Mouse (Mus musculus) retina, postnatal 1 day (tissue): ENCODE measurements around the gene Tm2d3.

Experiments
- DNase-seq: peaks from one replicate; pipeline ENCODE4 v3.0.0-alpha.2; 2012

The Tm2d3 gene

GRCm38 (mm10) chr7:65708506-65708905 lies 17.5 kb downstream of the Tm2d3 start:
- DNase-seq = no peak

- no peak for DNase-seq
Measured at GRCm38 (mm10) chr7:65710301-65710700, 19.3 kb downstream of the Tm2d3 start.

- no peak for DNase-seq
Measured at GRCm38 (mm10) chr7:65713782-65714181, 22.8 kb downstream of the Tm2d3 start.

- no peak for DNase-seq
Measured at GRCm38 (mm10) chr7:65714304-65714703, 23.3 kb downstream of the Tm2d3 start.

- DNase-seq = no peak
Measured at GRCm38 (mm10) chr7:65734024-65734423, 43.1 kb downstream of the Tm2d3 start.

GRCm38 (mm10) chr7:65735261-65735660 lies 44.3 kb downstream of the Tm2d3 start:
- no peak for DNase-seq

GRCm38 (mm10) chr7:65737286-65738040 lies 46.5 kb downstream of the Tm2d3 start:
- DNase-seq = peak; percentile 2

- no peak for DNase-seq
Measured at GRCm38 (mm10) chr7:65742857-65743256, 51.9 kb downstream of the Tm2d3 start.

- DNase-seq = no peak
Measured at GRCm38 (mm10) chr7:65747990-65748955, 57.3 kb downstream of the Tm2d3 start.
